Mouse (Mus musculus) layer of hippocampus, postnatal 36 days (tissue): ENCODE results near the gene Xylt1. TPM values are rescaled to one million over a fixed set of nuclear protein-coding genes. Genes with fewer than 3 reads are reported as not detected.

ENCODE experiments used
- DNase-seq, 2 experiments: peaks; one replicate each; pipeline ENCODE4 v3.0.0; 2022
- total RNA-seq, 2 experiments: library from RNA; stranded (reverse); gene quantifications; 2 replicates each; pipeline ENCODE4 v1.2.3; 2021

Xylt1 gene
- total RNA-seq, 2 experiments from 2014 or later, result 48.9 to 49.5 TPM

DNA sequence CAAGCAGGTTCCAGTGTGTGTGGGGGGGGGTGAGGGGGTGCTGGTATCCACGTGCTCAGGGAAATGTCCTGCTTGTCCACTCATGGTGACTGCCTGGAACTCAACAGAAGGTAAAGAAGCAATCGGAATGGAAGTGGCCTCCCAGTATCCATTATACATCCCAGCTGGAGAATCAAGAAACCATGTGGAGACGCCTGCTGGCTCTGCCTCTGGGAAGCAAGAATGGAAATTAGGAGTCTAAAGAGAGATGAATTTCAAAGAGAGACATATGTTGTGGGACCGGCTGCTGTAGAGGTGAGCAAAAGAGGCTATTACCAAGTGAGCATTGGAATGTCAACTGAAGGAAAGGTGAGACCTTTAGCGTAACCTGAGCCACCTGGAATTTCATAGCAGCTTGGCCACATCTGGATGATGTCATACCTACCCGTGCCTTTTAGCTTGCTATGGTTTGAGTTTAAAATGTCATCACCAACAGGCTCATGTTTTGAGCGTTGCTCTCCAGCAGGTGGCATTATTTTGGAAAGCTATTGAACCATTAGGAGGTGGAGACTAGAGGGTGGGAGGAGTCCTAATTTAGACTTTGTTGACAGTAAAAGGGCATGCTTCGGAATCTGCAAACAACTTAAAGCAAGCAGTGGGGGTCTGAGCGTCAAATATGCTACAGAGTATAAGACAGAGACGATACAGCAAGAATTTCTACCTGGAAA is 329.3 kb downstream of the Xylt1 start:
- peak; percentile 15 to 16 for DNase-seq

DNA sequence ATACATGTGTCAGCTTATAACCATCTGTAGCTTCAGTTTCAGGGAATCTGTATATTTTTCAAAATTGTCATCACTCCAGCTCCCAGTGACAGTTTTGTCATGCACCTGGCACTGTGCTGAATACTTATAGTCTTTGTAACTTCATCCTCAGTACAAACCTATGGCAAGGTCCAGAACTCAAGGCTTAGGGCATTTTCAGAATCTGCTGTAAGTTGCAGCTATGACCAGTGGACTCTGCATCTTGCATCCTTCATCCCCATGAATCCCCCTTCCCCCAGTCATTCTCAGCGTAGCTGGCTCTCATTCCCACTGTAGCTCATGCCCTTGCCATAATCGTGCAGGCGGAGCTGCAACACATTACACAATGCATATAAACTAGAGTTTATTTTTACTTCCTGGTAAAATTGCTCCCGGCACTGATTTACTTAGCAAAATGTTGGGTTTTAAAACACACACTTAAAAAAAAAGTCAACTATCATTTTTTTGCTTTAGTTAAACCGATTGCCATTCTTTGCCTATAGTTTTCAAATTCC is 336.2 kb downstream of the Xylt1 start:
- no peak for DNase-seq

DNA sequence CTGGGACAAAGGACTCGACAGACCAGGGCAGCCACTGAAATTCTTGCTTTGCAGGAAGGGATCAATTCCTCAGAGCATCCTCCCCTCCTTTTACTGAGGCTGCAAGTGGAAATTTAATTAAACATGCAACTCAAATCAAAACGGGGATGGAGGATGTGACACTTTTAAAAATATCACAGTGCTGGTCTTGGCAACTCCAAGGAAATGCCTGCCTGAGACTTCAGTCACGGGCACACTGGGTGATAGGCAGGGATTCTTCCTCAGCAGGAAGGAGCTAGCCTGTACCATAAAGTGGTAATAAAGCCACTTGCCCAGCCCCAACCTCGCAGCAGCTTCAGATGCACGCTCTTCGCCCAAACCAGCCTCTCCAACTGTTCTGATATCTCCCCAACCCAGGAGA is 339.6 kb downstream of the Xylt1 start:
- no peak for DNase-seq
